Mouse (Mus musculus) lung, adult 10 weeks (tissue): ENCODE results near the gene Slc25a13. TPM values are rescaled to one million over a fixed set of nuclear protein-coding genes. Genes with fewer than 3 reads are reported as not detected.

Experiments used
- polyA plus RNA-seq: library from polyadenylated mRNA; stranded (reverse); fragments of 350-450 nt; fragmentation: Illumina TruSeq; extraction: RNeasy Lipid Tissue Mini Kit (QIAGEN cat#74804); gene quantifications from one replicate; pipeline ENCODE4 v1.2.3, GENCODE M21; 2014; ENCODE audit warnings: low read depth, low replicate concordance; ENCODE audit not compliant: insufficient read depth

Gene Slc25a13
- 3.4 TPM for polyA plus RNA-seq

DNA sequence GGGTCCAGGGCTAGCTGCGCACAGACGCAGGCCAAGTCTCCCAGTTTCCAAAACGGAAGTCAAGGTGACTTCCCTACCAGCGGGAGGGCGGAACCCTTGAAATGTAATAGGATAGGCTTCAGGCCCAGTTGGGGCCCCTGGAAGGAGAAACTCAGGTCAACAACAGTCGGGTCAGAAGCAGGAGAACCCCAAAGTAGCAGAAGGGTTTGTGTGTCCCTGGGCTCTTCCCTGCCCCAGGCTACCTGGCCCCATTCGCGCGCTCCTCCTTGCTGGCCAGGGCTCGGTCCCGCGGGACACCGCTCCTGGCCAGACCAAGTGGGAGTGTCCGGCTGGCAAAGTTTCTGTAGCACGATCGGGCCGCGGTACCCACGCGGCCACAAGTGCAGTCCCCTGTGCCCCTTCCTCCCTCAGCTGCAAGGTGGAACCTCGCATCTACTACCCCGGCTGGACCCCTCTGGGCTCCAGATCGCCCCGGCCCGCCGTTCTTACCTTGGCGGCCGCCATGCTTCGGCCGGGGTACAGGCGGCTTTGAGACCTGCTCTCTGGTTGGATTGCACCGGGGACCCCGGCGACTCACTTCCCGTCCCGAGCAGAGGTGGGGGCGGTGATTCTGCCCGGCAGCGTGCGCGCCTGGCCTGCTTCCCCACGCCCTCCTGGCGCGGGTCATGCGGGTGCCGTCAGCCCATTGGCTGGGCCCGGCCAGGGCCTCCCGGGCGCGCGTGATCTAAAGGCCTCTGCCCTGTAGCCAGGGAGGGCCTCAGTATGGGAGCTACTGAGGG is at the start of gene Slc25a13:
Gene Slc25a13, minus strand, starts transcription at position 667 of the 779 bp plus-strand sequence.

